Mouse (Mus musculus) CH12.LX (cell line): ENCODE results near the gene Gm11114.

Experiments
- MEF2A ChIP-seq: IDR thresholded peaks from 2 replicates; pipeline ENCODE4 v1.6.1; 2014; ENCODE audit warnings: low read depth, mild to moderate bottlenecking, inconsistent platforms, low read length, improper control_type of control experiment, borderline replicate concordance
- RCOR1 ChIP-seq: conservative IDR thresholded peaks from 2 replicates; pipeline ENCODE4 v1.6.1; 2012; ENCODE audit warnings: low read depth, mild to moderate bottlenecking, inconsistent platforms, low read length, improper control_type of control experiment

DNA sequence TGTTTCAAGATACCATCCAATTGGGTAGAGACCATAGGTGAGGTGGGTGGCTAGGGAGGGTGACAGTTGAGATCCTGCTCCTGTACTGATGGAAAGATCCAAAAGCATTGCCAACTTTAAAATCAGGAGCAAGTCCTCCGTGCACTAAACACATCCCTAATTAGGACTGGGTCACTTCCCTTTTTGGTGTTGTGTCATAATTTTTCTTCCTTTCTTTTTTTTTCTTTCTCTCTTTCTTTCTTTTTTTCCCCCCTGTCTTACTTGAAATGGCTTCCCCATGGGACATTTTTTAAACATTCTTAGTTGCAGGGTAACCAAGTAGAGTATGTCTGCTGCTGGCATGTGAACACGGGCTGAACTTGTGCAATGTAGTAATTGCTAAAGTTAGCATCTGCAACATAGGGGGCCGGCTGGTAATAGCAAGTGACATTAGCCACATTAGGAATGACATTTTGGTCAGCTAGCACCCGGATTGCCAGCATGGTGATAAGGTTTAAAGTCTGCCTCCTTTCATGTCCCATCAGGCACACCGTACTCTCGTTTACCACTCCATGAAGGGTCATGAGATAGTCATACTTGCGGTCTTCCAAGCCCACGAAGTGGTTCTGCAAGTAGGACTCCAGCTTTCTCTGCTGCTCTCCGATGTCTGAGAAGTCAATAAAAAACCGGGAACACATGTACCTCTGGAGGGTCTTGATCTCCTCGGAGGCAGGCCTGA is 11.7 kb downstream of the Gm11114 start:
- TF ChIP-seq RCOR1 (no peak), MEF2A (no peak)
